Mouse (Mus musculus) hindbrain, embryonic 11.5 days (tissue): Measurements from ENCODE around the gene Hcn1. TPM values are rescaled to one million over a fixed set of nuclear protein-coding genes. Genes with fewer than 3 reads are reported as not detected.

Experiments
- ATAC-seq: fragments of 200-750 bp; cut with Nextera tagmentation; 2 replicates; pipeline ENCODE4 v1.8.0; 2017; ENCODE audit warnings: mild to moderate bottlenecking, moderate TSS enrichment, moderate library complexity; ENCODE audit not compliant: low FRiP score
- DNase-seq: peaks from one replicate; pipeline ENCODE4 v3.0.0-alpha.2; 2015; ENCODE audit warnings: low spot score
- H3K27ac ChIP-seq: fragments of 300-500 bp; sonication (generic); 2 replicates; pipeline ENCODE4 v1.5.1; 2014; ENCODE audit warnings: mild to moderate bottlenecking, low read depth, low read length
- H3K27me3 ChIP-seq: fragments of 300-500 bp; sonication (generic); 2 replicates; pipeline ENCODE4 v1.6.1; 2014; ENCODE audit warnings: mild to moderate bottlenecking, low read length, moderate library complexity, mixed read lengths; ENCODE audit not compliant: control insufficient read depth, insufficient read depth
- H3K36me3 ChIP-seq: fragments of 300-500 bp; sonication (generic); 2 replicates; pipeline ENCODE4 v1.6.1; 2014; ENCODE audit warnings: mild to moderate bottlenecking, low read length, moderate library complexity, mixed read lengths; ENCODE audit not compliant: control insufficient read depth, insufficient read depth
- H3K4me1 ChIP-seq: fragments of 300-500 bp; sonication (generic); replicated peaks from 2 replicates; pipeline ENCODE4 v1.6.1; 2014; ENCODE audit warnings: low read length, mixed read lengths; ENCODE audit not compliant: control insufficient read depth, insufficient read depth
- H3K4me2 ChIP-seq: fragments of 300-500 bp; sonication (generic); replicated peaks from 2 replicates; pipeline ENCODE4 v1.6.1; 2014; ENCODE audit warnings: mild to moderate bottlenecking, low read depth, low read length
- H3K4me3 ChIP-seq: fragments of 300-500 bp; sonication (generic); 2 replicates; pipeline ENCODE4 v1.5.1; 2014; ENCODE audit warnings: low read depth, low read length
- H3K9ac ChIP-seq: fragments of 300-500 bp; sonication (generic); 2 replicates; pipeline ENCODE4 v1.6.1; 2014; ENCODE audit warnings: low read depth, low read length
- H3K9me3 ChIP-seq: fragments of 300-500 bp; sonication (generic); 2 replicates; pipeline ENCODE4 v1.6.1; 2016; ENCODE audit warnings: low read length; ENCODE audit not compliant: control insufficient read depth
- WGBS: fragments of 180-500 bp; shearing (Covaris S2); extraction: QIAGEN DNeasy Blood & Tissue Kit; methylation state at CpG from one replicate; pipeline ENCODE4 v1.1.7; 2014; 5-methylcytosine and 5-hydroxymethylcytosine counted together
- polyA plus RNA-seq: library from polyadenylated mRNA; unstranded; fragments of >200 nt; fragmentation: Nextera tagmentation; extraction: Ambion mirVana; gene quantifications from 2 replicates; pipeline ENCODE4 v1.2.1, GENCODE M21; 2014

The Hcn1 gene
- polyA plus RNA-seq, 1 experiment from 2014 or later, result 0.06 TPM

- ATAC-seq (no peak), DNase-seq (no peak)
- Histone ChIP-seq H3K9ac (no peak overlapping the region), H3K9me3 (no peaks in the 10 kb centered on the region), H3K27ac (no peak overlapping the region), H3K36me3 (no peaks in the 10 kb centered on the region), H3K4me3 (no peak overlapping the region), H3K4me1 (no peaks in the 10 kb centered on the region), H3K4me2 (no peak overlapping the region), H3K27me3 (no peaks in the 10 kb centered on the region)
- 79% methylated on average over 3 of the region's 3 CpGs for WGBS
These were observed 256.3 kb downstream of the Hcn1 start for GRCm38 (mm10) chr13:117858416-117858815.

- no peaks in the 10 kb centered on the region for H3K4me1 ChIP-seq
- 85% methylated on average over 8 of the region's 8 CpGs for WGBS
- H3K4me3 ChIP-seq, result no peak overlapping the region
These were observed 275.7 kb downstream of the Hcn1 start for GRCm38 (mm10) chr13:117877787-117878186.

GRCm38 (mm10) chr13:117880471-117881225, 278.5 kb downstream of the Hcn1 start:
- DNase-seq (no peak), ATAC-seq (no peak)
- Histone ChIP-seq H3K36me3 (no peaks in the 10 kb centered on the region), H3K9me3 (no peaks in the 10 kb centered on the region), H3K4me3 (no peak overlapping the region), H3K27me3 (no peaks in the 10 kb centered on the region), H3K4me1 (no peaks in the 10 kb centered on the region), H3K27ac (no peak overlapping the region), H3K4me2 (no peak overlapping the region), H3K9ac (no peak overlapping the region)
- 83% methylated on average over 4 of the region's 4 CpGs for WGBS

More at GRCm38 (mm10) chr13:117877787-117878186, 275.7 kb downstream of the Hcn1 start:
- no peaks in the 10 kb centered on the region for H3K27me3 ChIP-seq
- DNase-seq (no peak), ATAC-seq (no peak)
- no peak overlapping the region for H3K27ac ChIP-seq
- no peaks in the 10 kb centered on the region for H3K9me3 ChIP-seq
- H3K4me2 ChIP-seq, result no peak overlapping the region
- H3K36me3 ChIP-seq, result no peaks in the 10 kb centered on the region
- no peak overlapping the region for H3K9ac ChIP-seq

- no peak overlapping the region for H3K4me3 ChIP-seq
- 87% methylated on average over 5 of the region's 5 CpGs for WGBS
These were observed 290.0 kb downstream of the Hcn1 start for GRCm38 (mm10) chr13:117892076-117892475.

GRCm38 (mm10) chr13:117898052-117898451, 295.9 kb downstream of the Hcn1 start:
- no peak overlapping the region for H3K27ac ChIP-seq
- DNase-seq (no peak), ATAC-seq (no peak)
- 88% methylated on average over 2 of the region's 2 CpGs for WGBS
- no peak overlapping the region for H3K4me2 ChIP-seq
- H3K9ac ChIP-seq, result no peak overlapping the region
- H3K4me3 ChIP-seq, result no peak overlapping the region
- H3K4me1 ChIP-seq, result no peaks in the 10 kb centered on the region
- H3K36me3 ChIP-seq, result no peaks in the 10 kb centered on the region
- H3K9me3 ChIP-seq, result no peaks in the 10 kb centered on the region
- no peaks in the 10 kb centered on the region for H3K27me3 ChIP-seq

More at GRCm38 (mm10) chr13:117892076-117892475, 290.0 kb downstream of the Hcn1 start:
- no peak overlapping the region for H3K27ac ChIP-seq
- no peak overlapping the region for H3K4me2 ChIP-seq
- H3K4me1 ChIP-seq, result no peaks in the 10 kb centered on the region
- no peak overlapping the region for H3K9ac ChIP-seq
- H3K9me3 ChIP-seq, result no peaks in the 10 kb centered on the region
- no peaks in the 10 kb centered on the region for H3K36me3 ChIP-seq
- ATAC-seq (no peak), DNase-seq (no peak)
- H3K27me3 ChIP-seq, result no peaks in the 10 kb centered on the region

- no peak overlapping the region for H3K4me2 ChIP-seq
- WGBS, result 90% methylated on average over 3 of the region's 3 CpGs
- H3K4me1 ChIP-seq, result no peaks in the 10 kb centered on the region
- H3K9me3 ChIP-seq, result no peaks in the 10 kb centered on the region
- H3K9ac ChIP-seq, result no peak overlapping the region
- DNase-seq (no peak), ATAC-seq (no peak)
- H3K4me3 ChIP-seq, result no peak overlapping the region
- H3K36me3 ChIP-seq, result no peaks in the 10 kb centered on the region
- no peak overlapping the region for H3K27ac ChIP-seq
- H3K27me3 ChIP-seq, result no peaks in the 10 kb centered on the region
These were observed 305.7 kb downstream of the Hcn1 start for GRCm38 (mm10) chr13:117907801-117908200.

GRCm38 (mm10) chr13:117929734-117930133, 327.6 kb downstream of the Hcn1 start:
- Histone ChIP-seq H3K27ac (no peak overlapping the region), H3K4me1 (no peaks in the 10 kb centered on the region), H3K36me3 (no peaks in the 10 kb centered on the region), H3K9me3 (no peaks in the 10 kb centered on the region), H3K27me3 (no peaks in the 10 kb centered on the region), H3K9ac (no peak overlapping the region), H3K4me2 (no peak overlapping the region), H3K4me3 (no peak overlapping the region)
- ATAC-seq (no peak), DNase-seq (no peak)
- 86% methylated on average over 4 of the region's 4 CpGs for WGBS

- DNase-seq (no peak), ATAC-seq (no peak)
- Histone ChIP-seq H3K27me3 (no peaks in the 10 kb centered on the region), H3K4me1 (no peaks in the 10 kb centered on the region), H3K27ac (no peak overlapping the region), H3K9ac (no peak overlapping the region), H3K36me3 (no peaks in the 10 kb centered on the region), H3K9me3 (no peaks in the 10 kb centered on the region), H3K4me3 (no peak overlapping the region), H3K4me2 (no peak overlapping the region)
- 82% methylated on average over 2 of the region's 2 CpGs for WGBS
These were observed 329.6 kb downstream of the Hcn1 start for GRCm38 (mm10) chr13:117931746-117932145.

GRCm38 (mm10) chr13:117938761-117939160, 336.6 kb downstream of the Hcn1 start:
- WGBS, result 87% methylated on average over 1 of the region's 1 CpGs
- DNase-seq (no peak), ATAC-seq (no peak)
- Histone ChIP-seq H3K27me3 (no peaks in the 10 kb centered on the region), H3K9ac (no peak overlapping the region), H3K9me3 (no peaks in the 10 kb centered on the region), H3K4me3 (no peak overlapping the region), H3K36me3 (no peaks in the 10 kb centered on the region), H3K4me1 (no peaks in the 10 kb centered on the region), H3K27ac (no peak overlapping the region), H3K4me2 (no peak overlapping the region)
